Mouse (Mus musculus) CD4-positive naive resting alpha-beta T cell, adult 76 days (primary cell): ENCODE measurements around the gene Kpna1. TPM values are rescaled to one million over a fixed set of nuclear protein-coding genes. Genes with fewer than 3 reads are reported as not detected.

Experiments
- total RNA-seq: library from RNA; stranded (reverse); gene quantifications from one replicate; pipeline ENCODE4 v1.2.4, GENCODE M21; 2023

Kpna1 gene
- 214 TPM for total RNA-seq

DNA sequence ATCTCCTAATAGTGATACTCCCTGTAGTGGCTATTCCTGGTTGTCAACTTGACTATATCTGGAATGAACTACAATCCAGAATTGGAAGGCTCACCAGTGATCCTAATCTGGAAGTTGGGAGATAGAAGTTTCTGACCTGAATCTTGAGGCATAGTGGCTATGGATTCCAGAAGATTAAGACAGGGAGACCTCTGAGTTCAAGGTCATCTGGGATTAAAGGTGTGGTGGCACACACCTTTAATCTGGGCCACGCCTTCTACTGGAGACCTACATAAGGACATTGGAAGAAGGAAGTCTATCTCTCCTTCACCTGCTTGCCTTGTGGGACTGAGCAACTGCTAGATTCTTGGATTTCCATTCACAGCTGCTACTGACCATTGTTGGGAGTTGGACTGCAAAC, at the start of gene Kpna1:
Gene Kpna1 (plus strand): TSS at position 301 of the 400 bp plus-strand sequence.

GRCm38 (mm10) chr16:35938211-35939151, 40.1 kb upstream of the Kpna1 start, which contains the start of the genes Parp9 and Dtx3l:
Parp9 (plus strand) TSS chr16:35938470.
Dtx3l (minus strand) TSS chr16:35939151.

GRCm38 (mm10) chr16:36040640-36041624, 62.4 kb downstream of the Kpna1 start, which contains the start of gene Wdr5b:
Wdr5b (plus strand) TSS chr16:36041190.

DNA sequence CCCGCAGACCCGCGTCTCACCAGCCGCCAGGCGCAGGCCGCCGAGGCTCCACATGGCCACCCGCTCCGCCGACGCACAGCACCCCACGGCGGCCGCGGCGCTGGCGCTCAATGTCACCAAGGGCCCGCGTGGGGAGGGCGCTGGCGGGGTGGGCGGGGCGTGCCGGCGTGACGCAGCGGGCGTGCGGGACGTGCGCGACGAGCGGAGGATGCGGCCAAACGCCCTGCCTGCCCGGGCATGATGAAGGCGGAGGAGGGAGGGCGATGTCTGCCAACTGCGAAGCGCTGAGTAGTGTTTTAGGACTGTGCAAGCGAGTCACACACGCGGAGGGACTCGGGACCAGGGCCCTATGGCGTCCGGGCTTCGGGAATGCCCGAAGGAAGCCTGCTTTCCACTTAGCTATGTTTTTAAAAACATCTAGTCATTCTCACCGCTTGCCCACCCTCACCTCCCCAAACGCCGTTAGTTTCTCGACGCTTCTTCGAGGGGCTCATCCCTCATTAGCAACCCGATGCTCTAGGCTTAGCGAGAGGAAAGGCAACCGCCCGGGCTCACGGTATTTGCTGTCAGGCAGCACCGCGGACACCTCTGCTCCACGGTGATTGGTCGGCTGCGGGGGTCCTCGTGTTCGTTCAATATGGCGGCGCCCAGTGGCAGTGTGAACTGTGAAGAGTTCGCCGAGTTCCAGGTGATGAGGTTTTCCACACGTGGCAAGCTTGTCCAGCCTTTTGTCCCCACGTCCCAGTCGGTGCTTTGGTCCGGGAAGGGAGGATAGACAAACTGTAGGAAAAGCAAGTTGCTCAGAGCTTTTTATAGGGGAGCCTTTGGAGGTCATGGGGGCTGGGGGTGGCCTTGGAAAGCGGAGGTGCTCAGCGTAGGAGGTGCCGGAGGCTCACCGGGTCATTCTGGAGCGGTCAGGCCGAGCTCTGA, 93.2 kb downstream of the Kpna1 start, which contains the start of the genes Fam162a and Ccdc58:
Gene Fam162a (minus strand): TSS at position 145 of the 930 bp plus-strand sequence.
Gene Ccdc58 (plus strand): TSS at position 236 of the 930 bp plus-strand sequence.

Other genes starting within 250 kb of the Kpna1 start
- gene Dirc2, start 209.4 kb upstream of the Kpna1 start, total RNA-seq, result 54.7 TPM
- gene Hspbap1, start 208.4 kb upstream of the Kpna1 start, total RNA-seq, result 22.6 TPM
- gene Parp14, start 107.2 kb upstream of the Kpna1 start, total RNA-seq, result 58.5 TPM
- gene Parp9, start 40.3 kb upstream of the Kpna1 start, total RNA-seq, result 51.4 TPM
- gene Dtx3l, start 39.6 kb upstream of the Kpna1 start, total RNA-seq, result 44.0 TPM
- 7.2 TPM for gene Wdr5b, start 62.4 kb downstream of the Kpna1 start, total RNA-seq
- gene Fam162a, start 92.8 kb downstream of the Kpna1 start, total RNA-seq, result 24.6 TPM
- gene Ccdc58, start 92.9 kb downstream of the Kpna1 start, total RNA-seq, result 35.1 TPM
- not detected for gene Csta1, start 152.5 kb downstream of the Kpna1 start, total RNA-seq
- gene Stfa2l1, start 178.1 kb downstream of the Kpna1 start, total RNA-seq, result not detected
- not detected for gene Gm5483, start 205.5 kb downstream of the Kpna1 start, total RNA-seq
- gene Gm5416, start 231.7 kb downstream of the Kpna1 start, total RNA-seq, result not detected
- gene 2010005H15Rik, start 242.7 kb downstream of the Kpna1 start, total RNA-seq, result not detected